Mouse (Mus musculus): ENCODE results near the gene S100a16.

- no peak for TF ChIP-seq CTCF (IDR thresholded peaks at IDR 0.05; ENCODE audit: control insufficient read depth, insufficient read depth, low read length)
- TF ChIP-seq POLR2A (IDR thresholded peaks at IDR 0.05; ENCODE audit: borderline replicate concordance, control insufficient read depth, low read depth, low read length), result no peak
Measured at GRCm38 (mm10) chr3:90512948-90513642, 24.0 kb upstream of the S100a16 start.
